31 mouse cellular contexts compared by ENCODE assay signal in genomic region chr2:157674906-157675305, GRCm38 (mm10).
DNase-seq lines count a peak whose midpoint lies in the region; ATAC-seq and TF ChIP-seq lines count a peak whose summit lies in the region.
"Had no signal": no experiment of that assay in that cellular context is flagged by ENCODE, and none has a peak within 500 bp of the region (broad histone marks: within the 10 kb centered on the region; RNA-seq: fewer than 3 reads in every experiment).

No protein-coding gene starts in this region.

- no peak for TF ChIP-seq CTCF in E14TG2a.4 (conservative IDR thresholded peaks at IDR 0.05; ENCODE audit: low read length)

- in situ Hi-C loops in ES-E14 (cut with MboI; ENCODE audit: low sequenced_read_pairs in 2 of 2, unreplicated experiment in 2 of 2): no loop called here

- H3K4me1 ChIP-seq in E14TG2a.4 (replicated peaks; ENCODE audit: low read depth, low read length): peaks cover 69% of the 10 kb centered on the region
- peaks cover 3 to 29% of the 10 kb centered on the region in 2 experiments for H3K4me1 ChIP-seq in ES-E14 (ENCODE audit: control insufficient read depth in 2 of 2, insufficient read depth in 2 of 2, low read length in 2 of 2, poor library complexity in 1 of 2)
- H3K4me1 ChIP-seq in hindbrain, embryonic 13.5 days (replicated peaks): peaks cover 17% of the 10 kb centered on the region
- H3K4me1 ChIP-seq in neural tube, embryonic 13.5 days (replicated peaks): peaks cover 27% of the 10 kb centered on the region
- H3K4me1 ChIP-seq in forebrain, embryonic 14.5 days (ENCODE audit: control insufficient read depth, insufficient read depth, low read length): no peaks in the 10 kb centered on the region
- H3K4me1 ChIP-seq: forebrain, embryonic 13.5 days; midbrain, embryonic 15.5 days had no signal

- no peak overlapping the region for H3K9ac ChIP-seq in ES-E14 (ENCODE audit: insufficient read depth, low read depth, low read length, poor library complexity, severe bottlenecking)
- no peak overlapping the region for H3K9ac ChIP-seq in hindbrain, embryonic 13.5 days
- no peak overlapping the region for H3K9ac ChIP-seq in neural tube, embryonic 13.5 days
- no peak overlapping the region for H3K9ac ChIP-seq in forebrain, embryonic 14.5 days (ENCODE audit: low read length)
- H3K9ac ChIP-seq: forebrain, embryonic 13.5 days; liver, embryonic 14.5 days; midbrain, embryonic 15.5 days had no signal

- peak overlapping the region; percentile 58 for H3K4me3 ChIP-seq in E14TG2a.4 (replicated peaks; ENCODE audit: low read length)
- H3K4me3 ChIP-seq in ES-E14 (ENCODE audit: insufficient read depth in 1 of 2, low read depth in 1 of 2, low read length in 2 of 2, poor library complexity in 1 of 2, severe bottlenecking in 1 of 2): peak overlapping the region; percentile 10 to 36; a peak in 2 of 4 replicates
- H3K4me3 ChIP-seq in hindbrain, embryonic 13.5 days: no peak overlapping the region
- no peak overlapping the region for H3K4me3 ChIP-seq in neural tube, embryonic 13.5 days
- H3K4me3 ChIP-seq in forebrain, embryonic 14.5 days (ENCODE audit: low read depth, low read length): no peak overlapping the region
- H3K4me3 ChIP-seq: forebrain, embryonic 13.5 days; heart, embryonic 10.5 days; midbrain, embryonic 10.5 days; midbrain, embryonic 15.5 days had no signal

- no peak for DNase-seq in ES-E14 (ENCODE audit: low read depth, low spot score)
- DNase-seq in forebrain, embryonic 14.5 days (ENCODE audit: low spot score): no peak
- DNase-seq in urinary bladder, adult 18-20 months (ENCODE audit: low spot score in 2 of 2): no peak
- no peak for DNase-seq in urinary bladder, adult 2 months (ENCODE audit: low spot score)
- DNase-seq: adrenal gland, postnatal 10 days; cerebellum, adult 9-10 months; cerebellum, postnatal 36 days; gastrocnemius, postnatal 25 days; heart, adult 11 months; heart, postnatal 36 days; kidney, adult 9 months; kidney, postnatal 10 days; layer of hippocampus, adult 9-11 months; left cerebral cortex, postnatal 4 days; liver; lung, adult 2 months; lung, postnatal 10 days; right cerebral cortex, adult 18-20 months; spleen, adult 18-20 months; thymus, adult 2 months; thymus, postnatal 36 days had no signal

- H3K36me3 ChIP-seq in E14TG2a.4 (ENCODE audit: insufficient read depth, low read length) (no peaks in the 10 kb centered on the region), ES-E14 (ENCODE audit: control insufficient read depth, insufficient read depth, low read length, poor library complexity, severe bottlenecking) (no peaks in the 10 kb centered on the region)
- H3K36me3 ChIP-seq in hindbrain, embryonic 13.5 days: no peaks in the 10 kb centered on the region
- no peaks in the 10 kb centered on the region for H3K36me3 ChIP-seq in neural tube, embryonic 13.5 days
- H3K36me3 ChIP-seq in forebrain, embryonic 14.5 days (ENCODE audit: control insufficient read depth, insufficient read depth, low read length): no peaks in the 10 kb centered on the region
- H3K36me3 ChIP-seq: G1E; heart, embryonic 10.5 days; midbrain, embryonic 10.5 days; midbrain, embryonic 15.5 days had no signal

- no peaks in the 10 kb centered on the region for H3K9me3 ChIP-seq in E14TG2a.4 (ENCODE audit: low read length)
- H3K9me3 ChIP-seq in ES-E14 (ENCODE audit: control insufficient read depth, insufficient read depth, low read depth, low read length): no peaks in the 10 kb centered on the region
- no peaks in the 10 kb centered on the region for H3K9me3 ChIP-seq in hindbrain, embryonic 13.5 days
- H3K9me3 ChIP-seq in neural tube, embryonic 13.5 days: no peaks in the 10 kb centered on the region
- H3K9me3 ChIP-seq in forebrain, embryonic 14.5 days (replicated peaks; ENCODE audit: control insufficient read depth, low read length): no peaks in the 10 kb centered on the region
- H3K9me3 ChIP-seq: forebrain, embryonic 13.5 days; G1E; heart, embryonic 10.5 days; midbrain, embryonic 10.5 days; midbrain, embryonic 15.5 days had no signal

- no peak overlapping the region for H3K4me2 ChIP-seq in hindbrain, embryonic 13.5 days
- H3K4me2 ChIP-seq in neural tube, embryonic 13.5 days: no peak overlapping the region
- H3K4me2 ChIP-seq in forebrain, embryonic 14.5 days (ENCODE audit: low read length): no peak overlapping the region
- H3K4me2 ChIP-seq: forebrain, embryonic 13.5 days; midbrain, embryonic 15.5 days had no signal

- H3K27me3 ChIP-seq in E14TG2a.4 (ENCODE audit: insufficient read depth, low read length): peaks cover 22% of the 10 kb centered on the region
- no peaks in the 10 kb centered on the region for H3K27me3 ChIP-seq in hindbrain, embryonic 13.5 days
- H3K27me3 ChIP-seq in neural tube, embryonic 13.5 days: no peaks in the 10 kb centered on the region
- no peaks in the 10 kb centered on the region for H3K27me3 ChIP-seq in forebrain, embryonic 14.5 days (replicated peaks; ENCODE audit: control insufficient read depth, insufficient read depth, low read length)
- H3K27me3 ChIP-seq: forebrain, embryonic 13.5 days; midbrain, embryonic 15.5 days had no signal

- 0 out of 2 replicates have a peak, but pooled peaks have one; percentile 32 for ATAC-seq in hindbrain, embryonic 13.5 days (ENCODE audit: low FRiP score)
- peak; percentile 57 for ATAC-seq in neural tube, embryonic 13.5 days (ENCODE audit: low read depth)
- no peak for ATAC-seq in forebrain, embryonic 14.5 days
- ATAC-seq: forebrain, embryonic 13.5 days; intestine, postnatal 0 days; midbrain, embryonic 15.5 days had no signal

- H3K27ac ChIP-seq in ES-E14 (ENCODE audit: insufficient read depth, low read depth, low read length, poor library complexity, severe bottlenecking): no peak overlapping the region
- peak overlapping the region; percentile 73 for H3K27ac ChIP-seq in hindbrain, embryonic 13.5 days
- H3K27ac ChIP-seq in neural tube, embryonic 13.5 days (replicated peaks): peak overlapping the region; percentile 73
- no peak overlapping the region for H3K27ac ChIP-seq in forebrain, embryonic 14.5 days (ENCODE audit: low read depth, low read length)
- H3K27ac ChIP-seq: forebrain, embryonic 13.5 days; heart, embryonic 10.5 days; liver, embryonic 14.5 days; midbrain, embryonic 10.5 days; midbrain, embryonic 15.5 days had no signal

- 61% methylated on average over 19 of the region's 19 CpGs for WGBS in hindbrain, embryonic 13.5 days
- WGBS in neural tube, embryonic 13.5 days: 24% methylated on average over 19 of the region's 19 CpGs
- 79% methylated on average over 19 of the region's 19 CpGs for WGBS in forebrain, embryonic 14.5 days

TF ChIP-seq in ES-E14, 5 proteins besides CTCF, POLR2A, EP300 and RAD21:
- no peak for TF ChIP-seq ZNF384 (IDR thresholded peaks at IDR 0.05; ENCODE audit: low read depth, low read length)
- no peak for TF ChIP-seq CHD2 (IDR thresholded peaks at IDR 0.05; ENCODE audit: low read depth, low read length)
- TF ChIP-seq MAFK (IDR thresholded peaks at IDR 0.05; ENCODE audit: insufficient read depth, low read depth, low read length): no peak
- no peak for TF ChIP-seq ZC3H11A (IDR thresholded peaks at IDR 0.05; ENCODE audit: borderline replicate concordance, low read depth, low read length)

Comparison
In these comparisons a context has a peak if more than half of its experiments do, and no peak if none do; other contexts are left out.
1. H3K4me3 ChIP-seq: peak in E14TG2a.4 (single experiment) and ES-E14 (2 of 2); none in hindbrain, embryonic 13.5 days (single experiment), neural tube, embryonic 13.5 days (single experiment) and forebrain, embryonic 14.5 days (single experiment).
2. H3K27ac ChIP-seq: peak in hindbrain, embryonic 13.5 days (single experiment) and neural tube, embryonic 13.5 days (single experiment); none in ES-E14 (single experiment) and forebrain, embryonic 14.5 days (single experiment).